Mouse (Mus musculus): ENCODE results near the gene Olfr718-ps1. TPM values are rescaled to one million over a fixed set of nuclear protein-coding genes. Genes with fewer than 3 reads are reported as not detected.

Olfr718-ps1 gene
- polyA plus RNA-seq, 1 experiment: not detected

- H3K27ac ChIP-seq (ENCODE audit: insufficient read depth, low read depth, low read length): no peak overlapping the region
- no peaks in the 10 kb centered on the region for H3K27me3 ChIP-seq (ENCODE audit: control insufficient read depth, insufficient read depth, low read length)
- H3K4me1 ChIP-seq (ENCODE audit: control insufficient read depth, insufficient read depth, insufficient read length, low read length): no peaks in the 10 kb centered on the region
- H3K36me3 ChIP-seq (ENCODE audit: control insufficient read depth, insufficient read depth, low read length): no peaks in the 10 kb centered on the region
- no peak overlapping the region for H3K4me3 ChIP-seq (ENCODE audit: low read depth, low read length)
- no peak for TF ChIP-seq POLR2A (IDR thresholded peaks at IDR 0.05; ENCODE audit: low read depth, low read length)
- no peak for TF ChIP-seq CTCF (IDR thresholded peaks at IDR 0.05; ENCODE audit: extremely low read depth, insufficient read length, insufficient replicate concordance, low read depth, low read length)
- 74% methylated on average over 8 of the region's 8 CpGs for WGBS
Measured at GRCm38 (mm10) chr5:143122125-143122524, 25.3 kb downstream of the Olfr718-ps1 start.

- Histone ChIP-seq H3K36me3 (ENCODE audit: control insufficient read depth, insufficient read depth, low read length) (no peaks in the 10 kb centered on the region), H3K4me3 (ENCODE audit: low read depth, low read length) (peak within 1 kb of the TSS; percentile 68), H3K4me1 (ENCODE audit: control insufficient read depth, insufficient read depth, insufficient read length, low read length) (peaks cover 7% of the 10 kb centered on the region; the same call in 1 of the 2 replicates), H3K27me3 (ENCODE audit: control insufficient read depth, insufficient read depth, low read length) (no peaks in the 10 kb centered on the region), H3K27ac (ENCODE audit: insufficient read depth, low read depth, low read length) (peak within 1 kb of the TSS; percentile 55; the same call in 1 of the 2 replicates)
- TF ChIP-seq POLR2A (IDR thresholded peaks at IDR 0.05; ENCODE audit: low read depth, low read length) (peak; percentile 93), CTCF (IDR thresholded peaks at IDR 0.05; ENCODE audit: extremely low read depth, insufficient read length, insufficient replicate concordance, low read depth, low read length) (peak; percentile 69; the same call in 1 of the 2 replicates)
- 1% methylated on average over 109 of the region's 110 CpGs for WGBS
Measured at GRCm38 (mm10) chr5:143112281-143113246, 34.8 kb downstream of the Olfr718-ps1 start, which contains the start of gene Rnf216. TSS of gene Rnf216 (minus strand) at chr5:143112994.

GRCm38 (mm10) chr5:143106842-143107241 is 40.5 kb downstream of the Olfr718-ps1 start:
- Histone ChIP-seq H3K27me3 (ENCODE audit: control insufficient read depth, insufficient read depth, low read length) (no peaks in the 10 kb centered on the region), H3K4me1 (ENCODE audit: control insufficient read depth, insufficient read depth, insufficient read length, low read length) (peaks cover 10% of the 10 kb centered on the region; the same call in 1 of the 2 replicates), H3K27ac (ENCODE audit: insufficient read depth, low read depth, low read length) (no peak overlapping the region), H3K36me3 (ENCODE audit: control insufficient read depth, insufficient read depth, low read length) (no peaks in the 10 kb centered on the region), H3K4me3 (ENCODE audit: low read depth, low read length) (no peak overlapping the region)
- WGBS: 81% methylated on average over 3 of the region's 3 CpGs
- TF ChIP-seq POLR2A (IDR thresholded peaks at IDR 0.05; ENCODE audit: low read depth, low read length) (no peak), CTCF (IDR thresholded peaks at IDR 0.05; ENCODE audit: extremely low read depth, insufficient read length, insufficient replicate concordance, low read depth, low read length) (no peak)

- H3K36me3 ChIP-seq (ENCODE audit: control insufficient read depth, insufficient read depth, low read length): no peaks in the 10 kb centered on the region
Measured at GRCm38 (mm10) chr5:143103231-143103630, 44.1 kb downstream of the Olfr718-ps1 start.

GRCm38 (mm10) chr5:143101626-143102025 is 45.8 kb downstream of the Olfr718-ps1 start:
- Histone ChIP-seq H3K27me3 (ENCODE audit: control insufficient read depth, insufficient read depth, low read length) (no peaks in the 10 kb centered on the region), H3K36me3 (ENCODE audit: control insufficient read depth, insufficient read depth, low read length) (no peaks in the 10 kb centered on the region), H3K4me1 (ENCODE audit: control insufficient read depth, insufficient read depth, insufficient read length, low read length) (peaks cover 3% of the 10 kb centered on the region; the same call in 1 of the 2 replicates), H3K4me3 (ENCODE audit: low read depth, low read length) (no peak overlapping the region), H3K27ac (ENCODE audit: insufficient read depth, low read depth, low read length) (no peak overlapping the region)
- TF ChIP-seq CTCF (IDR thresholded peaks at IDR 0.05; ENCODE audit: extremely low read depth, insufficient read length, insufficient replicate concordance, low read depth, low read length) (no peak), POLR2A (IDR thresholded peaks at IDR 0.05; ENCODE audit: low read depth, low read length) (no peak)
- WGBS: 76% methylated on average over 1 of the region's 1 CpGs

More at GRCm38 (mm10) chr5:143103231-143103630, 44.1 kb downstream of the Olfr718-ps1 start:
- H3K27ac ChIP-seq (ENCODE audit: insufficient read depth, low read depth, low read length): no peak overlapping the region
- no peaks in the 10 kb centered on the region for H3K27me3 ChIP-seq (ENCODE audit: control insufficient read depth, insufficient read depth, low read length)
- 92% methylated on average over 2 of the region's 2 CpGs for WGBS
- no peak for TF ChIP-seq POLR2A (IDR thresholded peaks at IDR 0.05; ENCODE audit: low read depth, low read length)
- no peak for TF ChIP-seq CTCF (IDR thresholded peaks at IDR 0.05; ENCODE audit: extremely low read depth, insufficient read length, insufficient replicate concordance, low read depth, low read length)
- peaks cover 6% of the 10 kb centered on the region; the same call in 1 of the 2 replicates for H3K4me1 ChIP-seq (ENCODE audit: control insufficient read depth, insufficient read depth, insufficient read length, low read length)
- H3K4me3 ChIP-seq (ENCODE audit: low read depth, low read length): no peak overlapping the region

- WGBS: 92% methylated on average over 7 of the region's 7 CpGs
- TF ChIP-seq CTCF (IDR thresholded peaks at IDR 0.05; ENCODE audit: extremely low read depth, insufficient read length, insufficient replicate concordance, low read depth, low read length) (no peak), POLR2A (IDR thresholded peaks at IDR 0.05; ENCODE audit: low read depth, low read length) (no peak)
Measured at GRCm38 (mm10) chr5:143095256-143095655, 52.1 kb downstream of the Olfr718-ps1 start.

GRCm38 (mm10) chr5:143092891-143093290 is 54.5 kb downstream of the Olfr718-ps1 start:
- Histone ChIP-seq H3K27me3 (ENCODE audit: control insufficient read depth, insufficient read depth, low read length) (no peaks in the 10 kb centered on the region), H3K27ac (ENCODE audit: insufficient read depth, low read depth, low read length) (no peak overlapping the region), H3K4me3 (ENCODE audit: low read depth, low read length) (no peak overlapping the region), H3K36me3 (ENCODE audit: control insufficient read depth, insufficient read depth, low read length) (peaks cover 35% of the 10 kb centered on the region), H3K4me1 (ENCODE audit: control insufficient read depth, insufficient read depth, insufficient read length, low read length) (no peaks in the 10 kb centered on the region)
- 70% methylated on average over 3 of the region's 3 CpGs for WGBS
- no peak for TF ChIP-seq CTCF (IDR thresholded peaks at IDR 0.05; ENCODE audit: extremely low read depth, insufficient read length, insufficient replicate concordance, low read depth, low read length)
- no peak for TF ChIP-seq POLR2A (IDR thresholded peaks at IDR 0.05; ENCODE audit: low read depth, low read length)

More at GRCm38 (mm10) chr5:143095256-143095655, 52.1 kb downstream of the Olfr718-ps1 start:
- H3K4me1 ChIP-seq (ENCODE audit: control insufficient read depth, insufficient read depth, insufficient read length, low read length): no peaks in the 10 kb centered on the region
- H3K27me3 ChIP-seq (ENCODE audit: control insufficient read depth, insufficient read depth, low read length): no peaks in the 10 kb centered on the region
- H3K36me3 ChIP-seq (ENCODE audit: control insufficient read depth, insufficient read depth, low read length): peaks cover 15% of the 10 kb centered on the region
- H3K4me3 ChIP-seq (ENCODE audit: low read depth, low read length): no peak overlapping the region
- no peak overlapping the region for H3K27ac ChIP-seq (ENCODE audit: insufficient read depth, low read depth, low read length)
